Mouse (Mus musculus) kidney, embryonic 14.5 days (tissue): ENCODE measurements at regions not wholly inside any gene's neighbourhood (a gene's known extent, or its start where the extent isn't known, plus 50 kb on each side); places are given as distances from the start of the nearest gene placed in this dataset.

Experiments
- ATAC-seq: fragments of 200-750 bp; cut with Nextera tagmentation; 2 replicates; pipeline ENCODE4 v1.8.0; 2017; ENCODE audit warnings: moderate number of reproducible peaks, mild to moderate bottlenecking, moderate TSS enrichment, moderate library complexity; ENCODE audit not compliant: low FRiP score, low TSS enrichment
- H3K27ac ChIP-seq: fragments of 300-500 bp; sonication (generic); 2 replicates; pipeline ENCODE4 v1.5.1; 2014; ENCODE audit warnings: low read depth, mild to moderate bottlenecking, low read length, moderate library complexity, mixed read lengths
- H3K27me3 ChIP-seq: fragments of 300-500 bp; sonication (generic); 2 replicates; pipeline ENCODE4 v1.6.1; 2014; ENCODE audit warnings: mild to moderate bottlenecking, low read length; ENCODE audit not compliant: control insufficient read depth, insufficient read depth
- H3K36me3 ChIP-seq: fragments of 300-500 bp; sonication (generic); 2 replicates; pipeline ENCODE4 v1.6.1; 2014; ENCODE audit warnings: low read length, mixed read lengths; ENCODE audit not compliant: control insufficient read depth, insufficient read depth
- H3K4me1 ChIP-seq: fragments of 300-500 bp; sonication (generic); 2 replicates; pipeline ENCODE4 v1.6.1; 2014; ENCODE audit warnings: low read length, mixed read lengths; ENCODE audit not compliant: control insufficient read depth, insufficient read depth
- H3K4me2 ChIP-seq: fragments of 300-500 bp; sonication (generic); replicated peaks from 2 replicates; pipeline ENCODE4 v1.6.1; 2014; ENCODE audit warnings: low read depth, mild to moderate bottlenecking, low read length
- H3K4me3 ChIP-seq: fragments of 300-500 bp; sonication (generic); 2 replicates; pipeline ENCODE4 v1.5.1; 2014; ENCODE audit warnings: mild to moderate bottlenecking, low read length
- H3K9ac ChIP-seq: fragments of 300-500 bp; sonication (generic); 2 replicates; pipeline ENCODE4 v1.6.1; 2014; ENCODE audit warnings: low read depth, mild to moderate bottlenecking, low read length, moderate library complexity
- H3K9me3 ChIP-seq: fragments of 300-500 bp; sonication (generic); 2 replicates; pipeline ENCODE4 v1.6.1; 2016; ENCODE audit warnings: low read length; ENCODE audit not compliant: control insufficient read depth
- WGBS: fragments of 180-500 bp; shearing (Covaris S2); extraction: QIAGEN DNeasy Blood & Tissue Kit; methylation state at CpG from one replicate; pipeline ENCODE4 v1.1.7; 2014; 5-methylcytosine and 5-hydroxymethylcytosine counted together

GRCm38 (mm10) chr8:44656031-44656430 lies 279.2 kb upstream of the Fat1 start:
- Histone ChIP-seq H3K4me1 (no peaks in the 10 kb centered on the region), H3K27me3 (no peaks in the 10 kb centered on the region), H3K9ac (no peak overlapping the region), H3K4me2 (no peak overlapping the region), H3K36me3 (no peaks in the 10 kb centered on the region), H3K9me3 (no peaks in the 10 kb centered on the region), H3K27ac (no peak overlapping the region), H3K4me3 (no peak overlapping the region)
- no peak for ATAC-seq

DNA sequence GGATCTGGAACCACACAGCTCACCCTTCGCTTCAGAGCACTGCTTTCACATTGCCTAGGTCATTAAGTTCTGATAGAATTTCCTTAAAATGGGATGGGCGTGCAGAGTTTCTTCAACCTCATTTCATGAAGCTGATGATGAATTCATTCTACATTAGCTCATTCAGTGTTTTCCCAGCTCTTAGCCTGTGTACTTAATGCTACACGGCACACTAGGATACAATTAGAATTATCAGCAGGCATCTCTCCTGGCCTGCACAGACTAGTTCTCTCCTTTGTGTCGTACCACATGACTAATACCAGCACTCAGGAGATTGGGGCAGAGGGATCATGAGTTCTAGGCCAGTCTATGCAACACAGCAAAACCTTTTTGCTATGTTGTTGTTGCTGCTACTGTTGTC lies 278.8 kb upstream of the Fat1 start:
- ATAC-seq, result no peak
- Histone ChIP-seq H3K9me3 (no peaks in the 10 kb centered on the region), H3K27ac (no peak overlapping the region)

DNA sequence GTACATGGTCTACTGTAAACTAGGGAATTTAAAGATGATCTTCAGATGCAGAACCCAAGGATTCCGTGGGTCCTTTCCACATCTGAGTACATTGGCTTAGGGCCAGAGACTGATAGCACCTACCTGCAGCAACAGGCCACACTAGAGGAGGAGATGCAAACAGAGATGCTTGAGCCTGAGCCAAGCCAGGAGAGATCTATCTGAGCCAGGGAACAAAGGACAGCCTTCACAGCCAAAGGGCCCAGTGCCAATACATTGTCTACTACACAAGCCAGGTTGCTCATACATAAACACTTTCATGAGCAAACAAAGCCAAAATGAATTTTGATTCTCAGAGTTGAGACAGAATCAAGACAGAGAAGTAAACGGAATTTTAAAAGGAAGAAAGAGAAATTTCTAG lies 273.6 kb upstream of the Fat1 start:
- no peaks in the 10 kb centered on the region for H3K27me3 ChIP-seq
- no peak for ATAC-seq
- H3K4me2 ChIP-seq, result no peak overlapping the region
- H3K9ac ChIP-seq, result no peak overlapping the region
- no peaks in the 10 kb centered on the region for H3K9me3 ChIP-seq
- no peak overlapping the region for H3K4me3 ChIP-seq
- no peaks in the 10 kb centered on the region for H3K36me3 ChIP-seq
- no peaks in the 10 kb centered on the region for H3K4me1 ChIP-seq
- 83% methylated on average over 2 of the region's 2 CpGs for WGBS
- no peak overlapping the region for H3K27ac ChIP-seq

More for the DNA sequence above, 278.8 kb upstream of the Fat1 start:
- no peaks in the 10 kb centered on the region for H3K27me3 ChIP-seq
- no peak overlapping the region for H3K4me3 ChIP-seq
- H3K36me3 ChIP-seq, result no peaks in the 10 kb centered on the region
- H3K4me2 ChIP-seq, result no peak overlapping the region
- WGBS, result 78% methylated on average over 4 of the region's 4 CpGs
- H3K9ac ChIP-seq, result no peak overlapping the region
- H3K4me1 ChIP-seq, result no peaks in the 10 kb centered on the region

- H3K4me3 ChIP-seq, result no peak overlapping the region
- no peaks in the 10 kb centered on the region for H3K9me3 ChIP-seq
- no peak overlapping the region for H3K27ac ChIP-seq
- H3K36me3 ChIP-seq, result no peaks in the 10 kb centered on the region
- no peak for ATAC-seq
- no peak overlapping the region for H3K9ac ChIP-seq
- H3K4me2 ChIP-seq, result no peak overlapping the region
- no peaks in the 10 kb centered on the region for H3K4me1 ChIP-seq
- no peaks in the 10 kb centered on the region for H3K27me3 ChIP-seq
- WGBS, result 78% methylated on average over 9 of the region's 9 CpGs
These were observed 248.1 kb upstream of the Fat1 start for GRCm38 (mm10) chr8:44687126-44687525.

GRCm38 (mm10) chr8:44689837-44690592 lies 245.2 kb upstream of the Fat1 start:
- Histone ChIP-seq H3K27me3 (no peaks in the 10 kb centered on the region), H3K27ac (no peak overlapping the region), H3K9ac (no peak overlapping the region), H3K36me3 (no peaks in the 10 kb centered on the region), H3K4me1 (no peaks in the 10 kb centered on the region), H3K4me3 (no peak overlapping the region), H3K4me2 (no peak overlapping the region), H3K9me3 (no peaks in the 10 kb centered on the region)
- ATAC-seq, result no peak
- 87% methylated on average over 9 of the region's 9 CpGs for WGBS

GRCm38 (mm10) chr8:44690593-44690950 lies 244.7 kb upstream of the Fat1 start:
- Histone ChIP-seq H3K27me3 (no peaks in the 10 kb centered on the region), H3K4me1 (no peaks in the 10 kb centered on the region), H3K27ac (no peak overlapping the region), H3K9ac (no peak overlapping the region), H3K36me3 (no peaks in the 10 kb centered on the region), H3K4me3 (no peak overlapping the region), H3K4me2 (no peak overlapping the region), H3K9me3 (no peaks in the 10 kb centered on the region)
- no peak for ATAC-seq
- WGBS, result 81% methylated on average over 4 of the region's 4 CpGs

DNA sequence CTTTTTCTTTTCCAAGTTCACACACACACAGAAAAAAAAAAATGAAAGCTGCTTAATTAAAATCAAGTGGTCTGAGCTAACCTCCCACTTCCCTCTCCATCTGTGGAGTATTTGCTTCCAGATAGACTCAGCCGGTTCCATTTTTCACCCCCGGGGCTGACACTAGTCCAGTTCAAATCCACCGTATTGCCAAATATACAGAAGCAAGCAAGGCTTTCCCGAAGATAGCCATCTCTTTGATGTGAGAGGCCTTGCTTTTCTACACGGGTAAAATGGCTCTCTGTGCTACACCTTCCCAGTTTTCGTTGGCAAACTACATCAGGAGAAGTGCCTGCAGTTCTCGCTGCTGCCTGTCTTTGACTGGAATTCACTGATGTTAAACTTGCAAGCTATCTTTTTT lies 244.1 kb upstream of the Fat1 start:
- Histone ChIP-seq H3K27me3 (no peaks in the 10 kb centered on the region), H3K4me2 (no peak overlapping the region), H3K9me3 (no peaks in the 10 kb centered on the region), H3K4me1 (peaks cover 5% of the 10 kb centered on the region; the same call in 1 of the 2 replicates), H3K9ac (no peak overlapping the region), H3K4me3 (no peak overlapping the region), H3K27ac (no peak overlapping the region), H3K36me3 (no peaks in the 10 kb centered on the region)
- ATAC-seq, result no peak
- WGBS, result 45% methylated on average over 7 of the region's 7 CpGs

DNA sequence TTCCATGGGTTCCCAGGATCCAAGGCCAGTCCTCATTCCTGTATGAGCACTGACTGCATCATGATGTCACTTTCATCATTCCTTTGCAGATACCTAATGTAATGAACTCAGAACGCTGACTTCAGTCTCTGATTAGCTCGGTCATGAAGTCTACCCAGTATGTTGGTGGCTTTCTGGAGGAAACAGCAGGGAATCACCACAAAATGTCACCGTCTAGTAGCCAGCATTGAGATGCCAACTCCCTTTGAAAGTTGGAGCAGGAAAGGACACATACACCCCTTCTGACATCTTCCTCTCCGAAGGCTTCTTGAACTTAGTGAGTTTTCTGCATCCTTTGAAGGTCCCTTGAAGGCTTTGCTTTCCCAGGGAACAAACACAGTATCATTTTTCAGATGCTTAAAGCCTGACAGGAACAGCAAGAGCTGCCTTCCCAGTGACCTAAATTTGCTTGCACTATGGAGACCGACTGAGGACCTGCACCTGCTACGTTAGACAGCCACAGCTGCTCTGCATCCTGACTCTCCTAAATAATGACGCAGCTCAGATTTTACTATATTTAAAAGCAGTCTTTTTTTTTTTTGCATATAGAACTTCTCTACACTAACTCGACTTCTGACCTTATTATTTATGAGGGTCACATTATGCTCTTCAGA lies 243.1 kb upstream of the Fat1 start:
- WGBS, result 44% methylated on average over 8 of the region's 8 CpGs
- no peaks in the 10 kb centered on the region for H3K36me3 ChIP-seq
- H3K27me3 ChIP-seq, result no peaks in the 10 kb centered on the region
- ATAC-seq, result no peak
- H3K4me2 ChIP-seq, result no peak overlapping the region
- H3K9ac ChIP-seq, result no peak overlapping the region
- H3K27ac ChIP-seq, result no peak overlapping the region
- H3K9me3 ChIP-seq, result no peaks in the 10 kb centered on the region
- H3K4me1 ChIP-seq, result peaks cover 6% of the 10 kb centered on the region; the same call in 1 of the 2 replicates
- H3K4me3 ChIP-seq, result no peak overlapping the region

DNA sequence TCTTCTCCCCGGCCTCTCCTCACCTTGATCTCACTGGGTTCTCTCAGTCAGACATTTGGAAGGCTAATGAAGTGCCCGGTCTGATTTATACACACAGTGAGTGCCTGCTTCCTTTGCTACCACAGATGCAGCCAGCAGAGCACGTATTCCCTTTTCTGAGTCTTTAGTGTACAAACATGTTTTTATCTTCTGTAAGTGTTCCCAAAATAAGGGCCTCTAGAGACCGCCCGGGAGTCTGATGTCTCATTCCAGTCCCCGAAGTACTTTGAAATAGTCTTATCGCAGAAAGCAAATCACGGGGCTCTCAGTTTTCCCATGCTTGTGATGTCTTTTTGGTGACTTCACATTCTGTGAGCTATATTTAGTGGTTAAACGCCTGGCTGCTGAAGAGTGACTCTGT lies 240.4 kb upstream of the Fat1 start:
- no peaks in the 10 kb centered on the region for H3K36me3 ChIP-seq
- H3K9ac ChIP-seq, result no peak overlapping the region
- no peak overlapping the region for H3K4me2 ChIP-seq
- no peak overlapping the region for H3K27ac ChIP-seq
- 53% methylated on average over 9 of the region's 9 CpGs for WGBS
- H3K9me3 ChIP-seq, result no peaks in the 10 kb centered on the region
- H3K4me3 ChIP-seq, result no peak overlapping the region
- ATAC-seq, result no peak
- no peaks in the 10 kb centered on the region for H3K27me3 ChIP-seq
- peaks cover 6% of the 10 kb centered on the region; the same call in 1 of the 2 replicates for H3K4me1 ChIP-seq
